Mouse (Mus musculus) left cerebral cortex, postnatal 4 days (tissue): ENCODE measurements around the gene Dmrtc1c1. TPM values are rescaled to one million over a fixed set of nuclear protein-coding genes. Genes with fewer than 3 reads are reported as not detected.
"Not testable (repeated sequence)": the region's sequence is repeated elsewhere in the genome, so short reads cannot be mapped to it uniquely, and the experiment has no call there.

Experiments
- DNase-seq: peaks from one replicate; pipeline ENCODE4 v3.0.0-alpha.2; 2022
- intact Hi-C: fragments of 180-260 bp; cut with DNase I; formaldehyde crosslinking; loops from one replicate; pipeline ENCODE4 v1.15.1; 2025
- total RNA-seq, 2 experiments: library from RNA; stranded (reverse); gene quantifications; 2 replicates each; pipeline ENCODE4 v1.2.3; 2021

Dmrtc1c1 gene
- not detected for total RNA-seq

DNA sequence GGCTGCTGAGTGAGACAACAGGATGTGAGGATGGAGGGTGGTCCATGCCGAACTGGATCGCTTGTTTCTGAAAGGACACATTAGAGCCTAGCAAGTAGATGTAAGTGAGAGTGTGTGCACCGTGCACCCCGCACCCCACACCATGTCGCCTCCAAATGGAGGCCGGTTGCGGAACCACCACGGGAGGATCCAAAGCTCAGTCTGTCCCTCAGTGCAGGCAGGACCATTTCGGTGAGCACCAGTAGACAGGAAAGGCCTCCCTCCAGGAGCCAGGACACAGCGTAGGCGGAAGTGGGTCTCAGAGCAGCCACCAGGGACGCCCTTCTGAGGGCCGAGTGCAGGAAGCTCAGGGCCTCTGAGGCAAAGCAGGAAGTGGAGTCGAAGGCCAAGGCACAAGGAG lies at the start of gene Dmrtc1c1:
Dmrtc1c1 (plus strand) TSS at position 301 of the 400 bp plus-strand sequence.
- intact Hi-C loops, DNase-seq: not testable (repeated sequence)

GRCm38 (mm10) chrX:102765878-102766277 lies 36.9 kb upstream of the Dmrtc1c1 start:
- DNase-seq: no peak
- intact Hi-C loops: no loop called here

GRCm38 (mm10) chrX:102812311-102812710 lies 9.5 kb downstream of the Dmrtc1c1 start:
- no peak for DNase-seq
- intact Hi-C loops: no loop called here

- intact Hi-C loops, DNase-seq: not testable (repeated sequence)
Observed at GRCm38 (mm10) chrX:102854516-102854915, 51.8 kb downstream of the Dmrtc1c1 start, which contains the start of gene Dmrtc1c2. Gene Dmrtc1c2, minus strand, starts transcription at chrX:102854616.

Other genes starting within 250 kb of the Dmrtc1c1 start
- gene Phka1, start 158.7 kb upstream of the Dmrtc1c1 start, total RNA-seq: 10 to 100 TPM in 1 of 2 experiments, 1 to 10 TPM in 1; 9.3 to 10.0 TPM
- not detected for gene Gm3880, start 116.0 kb upstream of the Dmrtc1c1 start, total RNA-seq
- gene Gm9112, start 95.3 kb upstream of the Dmrtc1c1 start, total RNA-seq: not detected
- not detected for gene Dmrtc1b, start 95.1 kb upstream of the Dmrtc1c1 start, total RNA-seq
- gene Dmrtc1c2, start 51.7 kb downstream of the Dmrtc1c1 start, total RNA-seq: not detected
- not detected for gene 1700031F05Rik, start 65.0 kb downstream of the Dmrtc1c1 start, total RNA-seq
- 1 to 10 TPM; 1.2 to 1.3 TPM for gene Dmrtc1a, start 105.7 kb downstream of the Dmrtc1c1 start, total RNA-seq
- gene 1700011M02Rik, start 105.9 kb downstream of the Dmrtc1c1 start, total RNA-seq: not detected
- not detected for gene 1700018G05Rik, start 125.4 kb downstream of the Dmrtc1c1 start, total RNA-seq